Mouse (Mus musculus): ENCODE measurements around the gene Hist1h3b. TPM values are rescaled to one million over a fixed set of nuclear protein-coding genes. Genes with fewer than 3 reads are reported as not detected.
"Not testable (repeated sequence)": the region's sequence is repeated elsewhere in the genome, so short reads cannot be mapped to it uniquely, and the experiment has no call there.

The Hist1h3b gene
- polyA plus RNA-seq, 1 experiment from 2014 or later: 13.2 TPM

GRCm38 (mm10) chr13:23760972-23761864 lies 9.2 kb downstream of the Hist1h3b start, which contains the start of gene Hist1h4a:
Hist1h4a (minus strand) TSS chr13:23761230.
- H3K4me1 ChIP-seq (ENCODE audit: insufficient read depth, low read length): peaks cover 31% of the 10 kb centered on the region
- H3K9me3 ChIP-seq (ENCODE audit: low read length): no peaks in the 10 kb centered on the region
- no peaks in the 10 kb centered on the region for H3K36me3 ChIP-seq (ENCODE audit: insufficient read depth, low read length)
- peak within 1 kb of the TSS; percentile 70 for H3K4me3 ChIP-seq (ENCODE audit: low read length)
- peak; percentile 80 for ATAC-seq (ENCODE audit: low FRiP score, low TSS enrichment)
- H3K9ac ChIP-seq (replicated peaks; ENCODE audit: low read length): peak within 1 kb of the TSS; percentile 83
- WGBS: under 1% methylated on average over 64 of the region's 72 CpGs
- peak within 1 kb of the TSS; percentile 90 for H3K4me2 ChIP-seq (replicated peaks; ENCODE audit: low read depth, low read length)
- H3K27ac ChIP-seq (ENCODE audit: low read length): peak within 1 kb of the TSS; percentile 99
- H3K27me3 ChIP-seq (ENCODE audit: insufficient read depth, low read length): no peaks in the 10 kb centered on the region

GRCm38 (mm10) chr13:23761871-23762821 lies 10.1 kb downstream of the Hist1h3b start, which contains the start of gene Hist1h3a:
Hist1h3a (minus strand) TSS chr13:23762386.
- not testable (repeated sequence) for H3K9me3 ChIP-seq (ENCODE audit: low read length); H3K36me3 ChIP-seq (ENCODE audit: insufficient read depth, low read length); H3K27me3 ChIP-seq (ENCODE audit: insufficient read depth, low read length)
- peak; percentile 64 for ATAC-seq (ENCODE audit: low FRiP score, low TSS enrichment)
- peaks cover 31% of the 10 kb centered on the region for H3K4me1 ChIP-seq (ENCODE audit: insufficient read depth, low read length)
- peak within 1 kb of the TSS; percentile 70 for H3K4me3 ChIP-seq (ENCODE audit: low read length)
- peak within 1 kb of the TSS; percentile 99 for H3K27ac ChIP-seq (ENCODE audit: low read length)
- H3K9ac ChIP-seq (replicated peaks; ENCODE audit: low read length): peak within 1 kb of the TSS; percentile 68
- H3K4me2 ChIP-seq (replicated peaks; ENCODE audit: low read depth, low read length): peak within 1 kb of the TSS; percentile 90
- WGBS: under 1% methylated on average over 28 of the region's 52 CpGs

- no peak for ATAC-seq (ENCODE audit: low FRiP score, low TSS enrichment)
Measured at GRCm38 (mm10) chr13:23763242-23763585, 11.1 kb downstream of the Hist1h3b start.

GRCm38 (mm10) chr13:23763586-23764323 lies 11.7 kb downstream of the Hist1h3b start, which contains the start of gene Hist1h1a:
Hist1h1a (plus strand) TSS chr13:23763666.
- Histone ChIP-seq H3K27me3 (ENCODE audit: insufficient read depth, low read length) (no peaks in the 10 kb centered on the region), H3K4me2 (replicated peaks; ENCODE audit: low read depth, low read length) (peak within 1 kb of the TSS; percentile 90), H3K4me1 (ENCODE audit: insufficient read depth, low read length) (peaks cover 24% of the 10 kb centered on the region), H3K9ac (replicated peaks; ENCODE audit: low read length) (peak within 1 kb of the TSS; percentile 83), H3K27ac (ENCODE audit: low read length) (peak within 1 kb of the TSS; percentile 99), H3K36me3 (ENCODE audit: insufficient read depth, low read length) (no peaks in the 10 kb centered on the region), H3K9me3 (ENCODE audit: low read length) (no peaks in the 10 kb centered on the region), H3K4me3 (ENCODE audit: low read length) (peak within 1 kb of the TSS; percentile 70)
- 2% methylated on average over 34 of the region's 34 CpGs for WGBS
- ATAC-seq (ENCODE audit: low FRiP score, low TSS enrichment): peak; percentile 79

More at GRCm38 (mm10) chr13:23763242-23763585, 11.1 kb downstream of the Hist1h3b start:
- no peaks in the 10 kb centered on the region for H3K9me3 ChIP-seq (ENCODE audit: low read length)
- H3K27me3 ChIP-seq (ENCODE audit: insufficient read depth, low read length): no peaks in the 10 kb centered on the region
- H3K4me3 ChIP-seq (ENCODE audit: low read length): peak overlapping the region; percentile 70
- peak overlapping the region; percentile 68 for H3K9ac ChIP-seq (replicated peaks; ENCODE audit: low read length)
- H3K4me2 ChIP-seq (replicated peaks; ENCODE audit: low read depth, low read length): peak overlapping the region; percentile 90
- under 1% methylated on average over 10 of the region's 10 CpGs for WGBS
- H3K27ac ChIP-seq (ENCODE audit: low read length): peak overlapping the region; percentile 99
- H3K4me1 ChIP-seq (ENCODE audit: insufficient read depth, low read length): peaks cover 24% of the 10 kb centered on the region
- no peaks in the 10 kb centered on the region for H3K36me3 ChIP-seq (ENCODE audit: insufficient read depth, low read length)

GRCm38 (mm10) chr13:23764324-23765171 lies 12.5 kb downstream of the Hist1h3b start:
- no peaks in the 10 kb centered on the region for H3K36me3 ChIP-seq (ENCODE audit: insufficient read depth, low read length)
- peaks cover 24% of the 10 kb centered on the region for H3K4me1 ChIP-seq (ENCODE audit: insufficient read depth, low read length)
- no peaks in the 10 kb centered on the region for H3K27me3 ChIP-seq (ENCODE audit: insufficient read depth, low read length)
- WGBS: 42% methylated on average over 12 of the region's 12 CpGs
- H3K4me2 ChIP-seq (replicated peaks; ENCODE audit: low read depth, low read length): peak overlapping the region; percentile 90
- peak overlapping the region; percentile 83 for H3K9ac ChIP-seq (replicated peaks; ENCODE audit: low read length)
- ATAC-seq (ENCODE audit: low FRiP score, low TSS enrichment): no peak
- peak overlapping the region; percentile 70 for H3K4me3 ChIP-seq (ENCODE audit: low read length)
- no peaks in the 10 kb centered on the region for H3K9me3 ChIP-seq (ENCODE audit: low read length)
- peak overlapping the region; percentile 99 for H3K27ac ChIP-seq (ENCODE audit: low read length)

GRCm38 (mm10) chr13:23765172-23765513 lies 13.1 kb downstream of the Hist1h3b start:
- Histone ChIP-seq H3K36me3 (ENCODE audit: insufficient read depth, low read length) (no peaks in the 10 kb centered on the region), H3K4me2 (replicated peaks; ENCODE audit: low read depth, low read length) (0 out of 2 replicates have a peak overlapping the region, but pooled peaks have one; percentile 90), H3K4me3 (ENCODE audit: low read length) (no peak overlapping the region), H3K27me3 (ENCODE audit: insufficient read depth, low read length) (no peaks in the 10 kb centered on the region), H3K27ac (ENCODE audit: low read length) (no peak overlapping the region), H3K9me3 (ENCODE audit: low read length) (no peaks in the 10 kb centered on the region), H3K4me1 (ENCODE audit: insufficient read depth, low read length) (peaks cover 20% of the 10 kb centered on the region), H3K9ac (replicated peaks; ENCODE audit: low read length) (no peak overlapping the region)
- 64% methylated on average over 1 of the region's 1 CpGs for WGBS
- ATAC-seq (ENCODE audit: low FRiP score, low TSS enrichment): no peak

GRCm38 (mm10) chr13:23766772-23767171 lies 14.7 kb downstream of the Hist1h3b start:
- H3K36me3 ChIP-seq (ENCODE audit: insufficient read depth, low read length): no peaks in the 10 kb centered on the region
- H3K9me3 ChIP-seq (ENCODE audit: low read length): no peaks in the 10 kb centered on the region
- no peak for ATAC-seq (ENCODE audit: low FRiP score, low TSS enrichment)
- no peak overlapping the region for H3K4me3 ChIP-seq (ENCODE audit: low read length)
- peaks cover 16% of the 10 kb centered on the region for H3K4me1 ChIP-seq (ENCODE audit: insufficient read depth, low read length)
- no peak overlapping the region for H3K27ac ChIP-seq (ENCODE audit: low read length)
- no peak overlapping the region for H3K9ac ChIP-seq (replicated peaks; ENCODE audit: low read length)
- H3K4me2 ChIP-seq (replicated peaks; ENCODE audit: low read depth, low read length): no peak overlapping the region
- no peaks in the 10 kb centered on the region for H3K27me3 ChIP-seq (ENCODE audit: insufficient read depth, low read length)

- no peak overlapping the region for H3K4me3 ChIP-seq (ENCODE audit: low read length)
- no peak overlapping the region for H3K27ac ChIP-seq (ENCODE audit: low read length)
- no peaks in the 10 kb centered on the region for H3K36me3 ChIP-seq (ENCODE audit: insufficient read depth, low read length)
- H3K4me2 ChIP-seq (replicated peaks; ENCODE audit: low read depth, low read length): no peak overlapping the region
- peaks cover 7% of the 10 kb centered on the region for H3K4me1 ChIP-seq (ENCODE audit: insufficient read depth, low read length)
- H3K27me3 ChIP-seq (ENCODE audit: insufficient read depth, low read length): no peaks in the 10 kb centered on the region
- H3K9ac ChIP-seq (replicated peaks; ENCODE audit: low read length): no peak overlapping the region
- no peaks in the 10 kb centered on the region for H3K9me3 ChIP-seq (ENCODE audit: low read length)
- 58% methylated on average over 5 of the region's 5 CpGs for WGBS
- no peak for ATAC-seq (ENCODE audit: low FRiP score, low TSS enrichment)
Measured at GRCm38 (mm10) chr13:23768834-23769397, 16.8 kb downstream of the Hist1h3b start.
